Mouse (Mus musculus) midbrain, embryonic 12.5 days (tissue): ENCODE measurements around the gene Il4ra. TPM values are rescaled to one million over a fixed set of nuclear protein-coding genes. Genes with fewer than 3 reads are reported as not detected.

Experiments
- ATAC-seq: fragments of 200-750 bp; cut with Nextera tagmentation; 2 replicates; pipeline ENCODE4 v1.8.0; 2017; ENCODE audit warnings: low read depth, moderate TSS enrichment, moderate library complexity; ENCODE audit not compliant: low FRiP score
- H3K27ac ChIP-seq: fragments of 300-500 bp; sonication (generic); replicated peaks from 2 replicates; pipeline ENCODE4 v1.5.1; 2016; ENCODE audit warnings: mild to moderate bottlenecking
- H3K27me3 ChIP-seq: fragments of 300-500 bp; sonication (generic); 2 replicates; pipeline ENCODE4 v1.6.1; 2016; ENCODE audit warnings: mild to moderate bottlenecking
- H3K36me3 ChIP-seq: fragments of 300-500 bp; sonication (generic); 2 replicates; pipeline ENCODE4 v1.6.1; 2016
- H3K4me1 ChIP-seq: fragments of 300-500 bp; sonication (generic); 2 replicates; pipeline ENCODE4 v1.6.1; 2016
- H3K4me2 ChIP-seq: fragments of 300-500 bp; sonication (generic); replicated peaks from 2 replicates; pipeline ENCODE4 v1.6.1; 2016; ENCODE audit warnings: mild to moderate bottlenecking, moderate library complexity
- H3K4me3 ChIP-seq: fragments of 300-500 bp; sonication (generic); 2 replicates; pipeline ENCODE4 v1.5.1; 2016; ENCODE audit warnings: mild to moderate bottlenecking
- H3K9ac ChIP-seq: fragments of 300-500 bp; sonication (generic); replicated peaks from 2 replicates; pipeline ENCODE4 v1.6.1; 2016; ENCODE audit warnings: mild to moderate bottlenecking, moderate library complexity
- H3K9me3 ChIP-seq: fragments of 300-500 bp; sonication (generic); 2 replicates; pipeline ENCODE4 v1.6.1; 2016; ENCODE audit warnings: mild to moderate bottlenecking
- WGBS: fragments of 180-500 bp; shearing (Covaris S2); methylation state at CpG from one replicate; pipeline ENCODE4 v1.1.7; 2016; 5-methylcytosine and 5-hydroxymethylcytosine counted together
- polyA plus RNA-seq: library from polyadenylated mRNA; unstranded; fragments of >200 nt; fragmentation: Nextera tagmentation; extraction: Ambion mirVana; gene quantifications from 2 replicates; pipeline ENCODE4 v1.2.1, GENCODE M21; 2016

Gene Il4ra
- polyA plus RNA-seq, 1 experiment from 2014 or later, result 6.1 TPM

DNA sequence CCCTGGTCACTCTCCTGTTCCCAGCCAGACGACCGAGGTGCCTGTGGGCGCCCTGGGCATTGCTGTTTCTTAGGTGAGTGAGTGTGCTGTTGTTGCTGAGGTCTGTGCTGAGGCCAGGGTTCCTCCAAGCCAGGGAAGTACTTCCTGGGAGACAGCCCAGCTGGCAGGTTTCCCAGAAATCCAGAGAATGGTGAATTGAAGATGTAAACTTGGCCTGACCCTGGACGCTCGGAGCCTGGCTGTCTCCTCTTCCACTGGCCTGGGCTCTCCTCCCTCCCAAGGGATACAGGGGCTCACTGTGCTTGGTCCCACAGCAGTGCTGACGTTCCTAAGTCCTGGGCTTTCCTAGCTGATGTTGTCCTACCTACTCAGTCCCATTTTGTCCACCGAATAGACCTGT, 25.1 kb downstream of the Il4ra start:
- 79% methylated on average over 7 of the region's 7 CpGs for WGBS
- H3K4me1 ChIP-seq, result peaks cover 5% of the 10 kb centered on the region
- no peak overlapping the region for H3K4me3 ChIP-seq
- no peak for ATAC-seq
- no peaks in the 10 kb centered on the region for H3K9me3 ChIP-seq
- H3K27me3 ChIP-seq, result peaks cover 22% of the 10 kb centered on the region
- no peak overlapping the region for H3K4me2 ChIP-seq
- no peaks in the 10 kb centered on the region for H3K36me3 ChIP-seq
- H3K9ac ChIP-seq, result no peak overlapping the region
- no peak overlapping the region for H3K27ac ChIP-seq

GRCm38 (mm10) chr7:125577486-125578088, 25.7 kb downstream of the Il4ra start:
- H3K4me3 ChIP-seq, result no peak overlapping the region
- peaks cover 5% of the 10 kb centered on the region for H3K4me1 ChIP-seq
- no peak overlapping the region for H3K27ac ChIP-seq
- H3K4me2 ChIP-seq, result no peak overlapping the region
- ATAC-seq, result no peak
- H3K27me3 ChIP-seq, result peaks cover 25% of the 10 kb centered on the region
- H3K36me3 ChIP-seq, result no peaks in the 10 kb centered on the region
- no peaks in the 10 kb centered on the region for H3K9me3 ChIP-seq
- WGBS, result 89% methylated on average over 11 of the region's 11 CpGs
- H3K9ac ChIP-seq, result no peak overlapping the region; the same call in 1 of the 2 replicates

DNA sequence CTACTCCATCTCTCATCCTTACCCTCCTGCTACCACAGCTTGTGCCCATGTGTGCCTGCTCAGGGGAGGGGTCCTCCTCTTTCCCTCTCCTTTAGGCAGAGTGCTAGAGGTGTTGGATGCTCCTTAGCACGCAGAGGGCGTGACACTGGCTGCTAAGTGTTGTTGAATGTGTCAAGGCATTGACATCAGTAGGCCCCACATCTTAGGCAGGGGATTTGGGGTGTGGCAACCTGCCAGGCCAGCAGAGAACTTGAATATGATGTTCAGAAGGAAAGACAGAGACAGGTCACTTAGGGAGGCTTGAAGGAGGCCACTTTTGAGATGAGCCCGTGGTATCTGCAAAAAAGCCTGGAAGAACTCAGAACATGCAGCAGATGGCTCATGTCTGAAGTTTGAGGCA, 26.2 kb downstream of the Il4ra start:
- no peak for ATAC-seq
- H3K4me2 ChIP-seq, result no peak overlapping the region
- peaks cover 25% of the 10 kb centered on the region for H3K27me3 ChIP-seq
- no peak overlapping the region for H3K4me3 ChIP-seq
- H3K4me1 ChIP-seq, result peaks cover 5% of the 10 kb centered on the region
- no peak overlapping the region; the same call in 1 of the 2 replicates for H3K9ac ChIP-seq
- 83% methylated on average over 3 of the region's 3 CpGs for whole genome bisulfite sequencing
- H3K9me3 ChIP-seq, result no peaks in the 10 kb centered on the region
- H3K27ac ChIP-seq, result no peak overlapping the region
- no peaks in the 10 kb centered on the region for H3K36me3 ChIP-seq

GRCm38 (mm10) chr7:125579545-125580219, 27.8 kb downstream of the Il4ra start:
- ATAC-seq, result no peak

DNA sequence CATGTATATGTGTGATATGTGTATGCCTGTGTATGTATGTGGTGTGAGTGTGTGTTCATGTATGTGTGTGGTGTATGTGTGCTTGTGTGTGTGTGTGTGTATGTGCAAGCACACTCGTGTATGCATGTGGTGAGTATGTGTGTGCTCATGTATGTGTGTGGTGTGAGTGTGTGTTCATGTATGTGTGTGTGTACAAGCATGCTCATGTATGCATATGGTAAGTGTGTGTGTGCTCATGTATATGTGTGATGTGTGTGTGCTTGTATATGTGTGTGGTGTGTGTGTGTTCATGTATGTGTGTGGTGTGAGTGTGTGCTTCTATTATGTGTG, 28.3 kb downstream of the Il4ra start:
- Histone ChIP-seq H3K4me2 (no peak overlapping the region), H3K27me3 (peaks cover 25% of the 10 kb centered on the region), H3K27ac (no peak overlapping the region), H3K36me3 (no peaks in the 10 kb centered on the region), H3K4me1 (peaks cover 5% of the 10 kb centered on the region), H3K9ac (no peak overlapping the region), H3K4me3 (no peak overlapping the region), H3K9me3 (no peaks in the 10 kb centered on the region)
- no peak for ATAC-seq
- 90% methylated on average over 1 of the region's 1 CpGs for WGBS

More at GRCm38 (mm10) chr7:125579545-125580219, 27.8 kb downstream of the Il4ra start:
- peaks cover 5% of the 10 kb centered on the region for H3K4me1 ChIP-seq
- no peak overlapping the region for H3K4me3 ChIP-seq
- 83% methylated on average over 9 of the region's 9 CpGs for WGBS
- no peak overlapping the region for H3K27ac ChIP-seq
- H3K4me2 ChIP-seq, result no peak overlapping the region
- H3K27me3 ChIP-seq, result peaks cover 25% of the 10 kb centered on the region
- H3K9me3 ChIP-seq, result no peaks in the 10 kb centered on the region
- no peak overlapping the region for H3K9ac ChIP-seq
- no peaks in the 10 kb centered on the region for H3K36me3 ChIP-seq

GRCm38 (mm10) chr7:125580625-125581316, 28.9 kb downstream of the Il4ra start:
- Histone ChIP-seq H3K4me2 (peak overlapping the region; percentile 88), H3K9me3 (no peaks in the 10 kb centered on the region), H3K36me3 (no peaks in the 10 kb centered on the region), H3K9ac (peak overlapping the region; percentile 35; the same call in 1 of the 2 replicates), H3K4me1 (peaks cover 5% of the 10 kb centered on the region), H3K27ac (no peak overlapping the region), H3K4me3 (peak overlapping the region; percentile 41), H3K27me3 (peaks cover 25% of the 10 kb centered on the region)
- 5% methylated on average over 16 of the region's 16 CpGs for WGBS
- peak; percentile 9; the same call in 1 of the 2 replicates for ATAC-seq

DNA sequence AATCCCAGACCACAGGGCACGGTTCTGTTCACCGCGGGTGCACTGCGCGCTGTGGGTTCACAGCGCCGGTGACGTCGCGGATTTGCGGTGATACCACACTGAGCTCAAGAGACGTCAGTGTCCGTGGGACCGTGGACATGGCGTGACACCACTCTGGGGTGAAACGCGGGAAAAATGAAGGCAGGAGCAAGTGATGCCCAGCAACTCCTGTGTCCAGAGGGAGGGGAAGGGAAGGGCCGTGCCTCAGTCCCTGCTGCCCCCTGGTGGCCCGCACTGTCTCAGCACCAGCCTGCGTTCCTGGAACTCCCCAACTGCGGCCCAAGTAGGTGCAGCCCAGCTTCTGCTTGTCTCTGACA, 29.4 kb downstream of the Il4ra start:
- Histone ChIP-seq H3K4me2 (peak overlapping the region; percentile 88), H3K9me3 (0 out of 2 replicates have a peak, but pooled peaks cover under 1% of the 10 kb centered on the region), H3K27me3 (peaks cover 25% of the 10 kb centered on the region), H3K9ac (peak overlapping the region; percentile 35; the same call in 1 of the 2 replicates), H3K27ac (no peak overlapping the region), H3K4me3 (peak overlapping the region; percentile 41), H3K4me1 (peaks cover 5% of the 10 kb centered on the region), H3K36me3 (no peaks in the 10 kb centered on the region)
- 3% methylated on average over 21 of the region's 21 CpGs for WGBS
- ATAC-seq, result peak; percentile 84

- no peaks in the 10 kb centered on the region for H3K36me3 ChIP-seq
- H3K4me2 ChIP-seq, result no peak overlapping the region
- 0 out of 2 replicates have a peak, but pooled peaks cover 4% of the 10 kb centered on the region for H3K9me3 ChIP-seq
- no peak for ATAC-seq
- WGBS, result 72% methylated on average over 6 of the region's 6 CpGs
- H3K27me3 ChIP-seq, result peaks cover 24% of the 10 kb centered on the region
- no peak overlapping the region for H3K4me3 ChIP-seq
- H3K9ac ChIP-seq, result no peak overlapping the region
- no peak overlapping the region for H3K27ac ChIP-seq
- peaks cover 5% of the 10 kb centered on the region for H3K4me1 ChIP-seq
Observed at GRCm38 (mm10) chr7:125583325-125584004, 31.5 kb downstream of the Il4ra start.

DNA sequence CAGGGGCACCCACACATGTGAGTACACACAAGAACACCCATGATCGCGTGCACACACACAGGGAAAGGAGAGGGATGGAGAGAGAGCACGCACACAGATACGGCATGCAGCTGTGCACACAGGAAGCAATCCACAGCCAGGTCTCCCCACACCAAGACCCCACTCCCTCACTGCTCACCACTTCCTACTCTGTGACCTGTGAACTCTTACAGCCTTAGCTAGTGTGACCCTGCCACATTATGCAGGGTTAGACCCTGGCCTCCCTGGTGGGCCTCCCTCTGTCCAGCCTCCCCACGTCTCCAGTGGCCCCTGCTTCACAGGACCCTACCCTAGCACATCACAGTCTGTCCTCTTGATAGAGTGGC, 32.1 kb downstream of the Il4ra start:
- ATAC-seq, result no peak
- Histone ChIP-seq H3K36me3 (no peaks in the 10 kb centered on the region), H3K4me1 (peaks cover 5% of the 10 kb centered on the region), H3K27ac (no peak overlapping the region), H3K9ac (no peak overlapping the region), H3K9me3 (0 out of 2 replicates have a peak, but pooled peaks cover 4% of the 10 kb centered on the region), H3K4me2 (no peak overlapping the region), H3K27me3 (peaks cover 18% of the 10 kb centered on the region), H3K4me3 (no peak overlapping the region)
- WGBS, result 79% methylated on average over 5 of the region's 5 CpGs

- Histone ChIP-seq H3K9ac (no peak overlapping the region), H3K4me3 (no peak overlapping the region), H3K27ac (no peak overlapping the region), H3K4me2 (no peak overlapping the region), H3K27me3 (peaks cover 7% of the 10 kb centered on the region; the same call in 1 of the 2 replicates), H3K36me3 (no peaks in the 10 kb centered on the region), H3K9me3 (0 out of 2 replicates have a peak, but pooled peaks cover 4% of the 10 kb centered on the region), H3K4me1 (no peaks in the 10 kb centered on the region)
- ATAC-seq, result no peak
- 98% methylated on average over 23 of the region's 23 CpGs for WGBS
Observed at GRCm38 (mm10) chr7:125586355-125586754, 34.4 kb downstream of the Il4ra start.

DNA sequence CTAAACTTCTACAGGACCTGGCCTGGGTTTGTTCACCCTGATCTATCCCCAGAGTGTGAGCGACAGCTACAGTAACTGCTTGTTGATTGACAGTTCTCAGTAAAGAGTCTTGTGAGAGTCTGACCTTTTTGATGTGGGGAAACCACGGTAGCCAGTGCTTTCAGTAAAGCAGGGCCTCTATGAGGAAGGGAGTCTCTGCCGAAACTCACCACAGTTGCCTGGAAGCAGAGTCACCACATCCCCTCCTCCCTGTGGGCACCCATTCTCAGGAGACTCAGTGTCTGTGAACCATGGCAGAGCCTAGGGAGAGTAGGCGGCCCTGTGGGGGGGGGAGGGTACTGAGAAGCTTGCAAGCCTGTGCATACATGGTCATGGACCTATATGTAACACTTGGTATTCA, 36.8 kb downstream of the Il4ra start:
- Histone ChIP-seq H3K4me1 (no peaks in the 10 kb centered on the region), H3K9ac (no peak overlapping the region), H3K36me3 (no peaks in the 10 kb centered on the region), H3K4me2 (no peak overlapping the region), H3K27ac (no peak overlapping the region), H3K9me3 (0 out of 2 replicates have a peak, but pooled peaks cover 4% of the 10 kb centered on the region), H3K27me3 (no peaks in the 10 kb centered on the region), H3K4me3 (no peak overlapping the region)
- WGBS, result 81% methylated on average over 4 of the region's 4 CpGs
- ATAC-seq, result no peak

DNA sequence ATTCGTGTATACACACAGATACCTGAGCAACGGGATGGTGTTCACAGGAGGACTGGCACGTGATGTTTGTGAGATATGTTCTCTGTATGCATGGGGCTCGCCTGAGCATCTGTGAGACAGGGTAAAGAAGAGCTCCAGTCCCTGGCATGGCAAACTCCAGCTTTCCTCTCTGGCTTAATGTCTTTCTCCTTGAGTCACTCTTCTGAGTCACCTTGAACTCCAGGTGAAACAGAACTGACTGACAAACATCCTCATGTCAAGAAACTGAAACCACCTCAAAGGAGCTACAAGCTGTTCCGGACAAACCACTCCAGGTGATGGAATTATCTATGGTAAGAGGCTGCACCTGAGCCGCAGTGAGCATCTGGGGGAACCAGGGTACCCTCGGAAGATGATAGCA, 38.0 kb downstream of the Il4ra start:
- no peak overlapping the region for H3K4me2 ChIP-seq
- no peak overlapping the region for H3K9ac ChIP-seq
- H3K4me1 ChIP-seq, result no peaks in the 10 kb centered on the region
- no peaks in the 10 kb centered on the region for H3K27me3 ChIP-seq
- H3K9me3 ChIP-seq, result 0 out of 2 replicates have a peak, but pooled peaks cover 4% of the 10 kb centered on the region
- WGBS, result 91% methylated on average over 7 of the region's 7 CpGs
- no peak overlapping the region for H3K4me3 ChIP-seq
- no peak overlapping the region for H3K27ac ChIP-seq
- no peak for ATAC-seq
- H3K36me3 ChIP-seq, result no peaks in the 10 kb centered on the region
